8 mouse cellular contexts compared by ENCODE assay signal in the genomic region with DNA sequence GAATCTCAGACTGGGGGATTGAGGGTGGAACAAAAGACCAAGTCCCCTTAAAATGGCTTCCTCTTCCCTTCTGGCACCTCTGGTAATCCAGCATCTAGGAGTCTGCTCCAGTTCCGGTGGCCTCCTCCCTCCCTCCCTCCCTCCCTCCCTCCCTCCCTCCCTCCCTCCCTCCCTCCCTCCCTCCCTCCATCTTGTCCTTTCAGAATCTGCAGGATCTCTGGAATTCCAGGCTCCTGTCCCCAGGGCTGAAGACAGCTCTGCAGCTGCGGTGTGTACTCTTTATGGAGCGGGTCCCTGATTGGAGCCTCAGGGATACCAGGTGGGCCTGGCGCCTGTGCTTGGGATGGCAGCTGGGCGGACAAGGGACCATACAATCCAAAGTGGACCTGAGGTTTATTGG. TPM values are rescaled to one million over a fixed set of nuclear protein-coding genes. Genes with fewer than 3 reads are reported as not detected.
DNase-seq lines count a peak whose midpoint lies in the region; ATAC-seq and TF ChIP-seq lines count a peak whose summit lies in the region.

No protein-coding gene starts in this region.

- H3K9ac ChIP-seq in hindbrain, embryonic 14.5 days = 0 out of 2 replicates have a peak overlapping the region, but pooled peaks have one; percentile 49
- no peak overlapping the region for H3K9ac ChIP-seq in midbrain, embryonic 14.5 days (replicated peaks; ENCODE audit: low read length)

- H3K9me3 ChIP-seq in hindbrain, embryonic 14.5 days (ENCODE audit: control insufficient read depth, low read length) = no peaks in the 10 kb centered on the region
- no peaks in the 10 kb centered on the region for H3K9me3 ChIP-seq in midbrain, embryonic 14.5 days (ENCODE audit: control insufficient read depth, low read length)

- no peak overlapping the region for H3K4me2 ChIP-seq in hindbrain, embryonic 14.5 days (replicated peaks)
- no peak overlapping the region for H3K4me2 ChIP-seq in midbrain, embryonic 14.5 days (ENCODE audit: low read length)

- H3K36me3 ChIP-seq in kidney, adult 2 months (ENCODE audit: control insufficient read depth, insufficient read depth, low read length) = peaks cover 11% of the 10 kb centered on the region
- peaks cover 66% of the 10 kb centered on the region for H3K36me3 ChIP-seq in hindbrain, embryonic 14.5 days (replicated peaks; ENCODE audit: control insufficient read depth, insufficient read depth)
- peaks cover 52% of the 10 kb centered on the region for H3K36me3 ChIP-seq in midbrain, embryonic 14.5 days (ENCODE audit: control insufficient read depth, insufficient read depth, low read length)

- TF ChIP-seq POLR2A in kidney, adult 2 months (IDR thresholded peaks at IDR 0.05; ENCODE audit: low read depth, low read length) = no peak
- TF ChIP-seq POLR2A in bone marrow, adult 2 months (IDR thresholded peaks at IDR 0.05; ENCODE audit: borderline replicate concordance, control insufficient read depth, low read depth, low read length) = no peak

- no peak for DNase-seq in kidney, adult 2 months
- no peak for DNase-seq in kidney, adult 9 months
- DNase-seq in hindbrain, embryonic 14.5 days (ENCODE audit: low spot score) = no peak
- DNase-seq in midbrain, embryonic 14.5 days = no peak
- DNase-seq in frontal cortex, adult 2 months (ENCODE audit: extremely low spot score in 1 of 2, low spot score in 1 of 2) = no peak
- DNase-seq in lung, adult 18-20 months = no peak

- TF ChIP-seq CTCF in kidney, adult 2 months (conservative IDR thresholded peaks at IDR 0.05; ENCODE audit: insufficient read depth, insufficient read length, low read depth, low read length) = no peak
- TF ChIP-seq CTCF in bone marrow, adult 2 months (IDR thresholded peaks at IDR 0.05; ENCODE audit: control insufficient read depth, insufficient read depth, low read length) = no peak

- 45% methylated on average over 5 of the region's 5 CpGs for WGBS in kidney, adult 2 months
- WGBS in bone marrow, adult 2 months = 78% methylated on average over 5 of the region's 5 CpGs
- WGBS in hindbrain, embryonic 14.5 days = 45% methylated on average over 5 of the region's 5 CpGs
- WGBS in midbrain, embryonic 14.5 days = 58% methylated on average over 5 of the region's 5 CpGs

- peaks cover 26% of the 10 kb centered on the region for H3K4me1 ChIP-seq in kidney, adult 2 months (ENCODE audit: control insufficient read depth, insufficient read depth, low read length)
- H3K4me1 ChIP-seq in bone marrow, adult 2 months (ENCODE audit: control insufficient read depth, insufficient read depth, low read length) = peaks cover 4% of the 10 kb centered on the region; the same call in 1 of the 2 replicates
- peaks cover 43% of the 10 kb centered on the region for H3K4me1 ChIP-seq in hindbrain, embryonic 14.5 days (replicated peaks; ENCODE audit: control insufficient read depth, insufficient read depth, low read length)
- peaks cover 41% of the 10 kb centered on the region for H3K4me1 ChIP-seq in midbrain, embryonic 14.5 days (ENCODE audit: control insufficient read depth, insufficient read depth, low read length)

- H3K27ac ChIP-seq in kidney, adult 2 months (ENCODE audit: insufficient read depth, low read depth, low read length) = peak overlapping the region; percentile 95
- peak overlapping the region; percentile 83 for H3K27ac ChIP-seq in bone marrow, adult 2 months (ENCODE audit: control insufficient read depth, insufficient read depth, low read depth, low read length, poor library complexity)
- peak overlapping the region; percentile 87 for H3K27ac ChIP-seq in hindbrain, embryonic 14.5 days
- peak overlapping the region; percentile 94 for H3K27ac ChIP-seq in midbrain, embryonic 14.5 days (replicated peaks; ENCODE audit: low read depth, low read length)

- peak overlapping the region; percentile 19; the same call in 1 of the 2 replicates for H3K4me3 ChIP-seq in kidney, adult 2 months (ENCODE audit: insufficient read depth, low read depth, low read length)
- H3K4me3 ChIP-seq in bone marrow, adult 2 months (replicated peaks; ENCODE audit: control insufficient read depth, low read depth, low read length) = no peak overlapping the region
- H3K4me3 ChIP-seq in hindbrain, embryonic 14.5 days (replicated peaks; ENCODE audit: low read length) = no peak overlapping the region
- no peak overlapping the region for H3K4me3 ChIP-seq in midbrain, embryonic 14.5 days (replicated peaks; ENCODE audit: low read depth, low read length)

- no peak for ATAC-seq in hindbrain, embryonic 14.5 days (ENCODE audit: low FRiP score)
- no peak for ATAC-seq in midbrain, embryonic 14.5 days (ENCODE audit: low FRiP score, low TSS enrichment)
- ATAC-seq in CD4-positive, CD25-positive, alpha-beta regulatory T cell, adult 4 months = no peak

- H3K27me3 ChIP-seq in kidney, adult 2 months (replicated peaks; ENCODE audit: control insufficient read depth, insufficient read depth, low read length) = no peaks in the 10 kb centered on the region
- H3K27me3 ChIP-seq in hindbrain, embryonic 14.5 days (ENCODE audit: control insufficient read depth, insufficient read depth, low read length) = no peaks in the 10 kb centered on the region
- no peaks in the 10 kb centered on the region for H3K27me3 ChIP-seq in midbrain, embryonic 14.5 days (ENCODE audit: control insufficient read depth, insufficient read depth, low read length)

RNA-seq across cellular contexts. Expression of gene Ftl1, which starts 1.6 kb away (rescaled TPM):
- 6,932 and 8,155 TPM in 2 replicates for polyA plus RNA-seq in kidney, adult 2 months (2012; rRNA removed)
- polyA plus RNA-seq in bone marrow, adult 2 months (2011; ENCODE audit: insufficient read depth, insufficient read length, low replicate concordance, missing spikeins) = 2,067 and 2,131 TPM in 2 replicates
- polyA plus RNA-seq in hindbrain, embryonic 14.5 days (2014; fragmentation: Nextera tagmentation; extraction: Ambion mirVana) = 4,936 and 5,483 TPM in 2 replicates
- 5,898 and 6,785 TPM in 2 replicates for polyA plus RNA-seq in midbrain, embryonic 14.5 days (2014; fragmentation: Nextera tagmentation; extraction: Ambion mirVana)
- polyA plus RNA-seq in frontal cortex, adult 2 months (2012; rRNA removed) = 647 and 719 TPM in 2 replicates
- 1,000 to 10,000 TPM; 1,962 to 2,374 TPM for polyA plus RNA-seq in CD4-positive, CD25-positive, alpha-beta regulatory T cell, adult 4 months (2017; shearing (Covaris generic))

RNA-seq across cellular contexts. Expression of gene Bax, which starts 5.4 kb away (rescaled TPM):
- 104 and 112 TPM in 2 replicates for polyA plus RNA-seq in kidney, adult 2 months (2012; rRNA removed)
- polyA plus RNA-seq in bone marrow, adult 2 months (2011; ENCODE audit: insufficient read depth, insufficient read length, low replicate concordance, missing spikeins) = 71.8 and 143 TPM in 2 replicates
- polyA plus RNA-seq in hindbrain, embryonic 14.5 days (2014; fragmentation: Nextera tagmentation; extraction: Ambion mirVana) = 182 and 190 TPM in 2 replicates
- 107 and 182 TPM in 2 replicates for polyA plus RNA-seq in midbrain, embryonic 14.5 days (2014; fragmentation: Nextera tagmentation; extraction: Ambion mirVana)
- 108 and 110 TPM in 2 replicates for polyA plus RNA-seq in frontal cortex, adult 2 months (2012; rRNA removed)
- polyA plus RNA-seq in CD4-positive, CD25-positive, alpha-beta regulatory T cell, adult 4 months (2017; shearing (Covaris generic)) = 100 to 1,000 TPM; 146 to 164 TPM

RNA-seq across cellular contexts. Expression of gene Tulp2, which starts 20.4 kb away (rescaled TPM):
- polyA plus RNA-seq in kidney, adult 2 months (2012; rRNA removed) = 0.20 and 0.46 TPM in 2 replicates
- 1.3 TPM in 1 of 2 replicates, not detected in the other for polyA plus RNA-seq in bone marrow, adult 2 months (2011; ENCODE audit: insufficient read depth, insufficient read length, low replicate concordance, missing spikeins)
- polyA plus RNA-seq in hindbrain, embryonic 14.5 days (2014; fragmentation: Nextera tagmentation; extraction: Ambion mirVana) = 0.13 and 0.35 TPM in 2 replicates
- polyA plus RNA-seq in midbrain, embryonic 14.5 days (2014; fragmentation: Nextera tagmentation; extraction: Ambion mirVana) = 0.13 and 0.32 TPM in 2 replicates
- 0.12 and 0.17 TPM in 2 replicates for polyA plus RNA-seq in frontal cortex, adult 2 months (2012; rRNA removed)
- polyA plus RNA-seq in CD4-positive, CD25-positive, alpha-beta regulatory T cell, adult 4 months (2017; shearing (Covaris generic)) = 1 to 10 TPM; 1.2 TPM

RNA-seq across cellular contexts. Expression of gene Ruvbl2, which starts 23.4 kb away (rescaled TPM):
- polyA plus RNA-seq in kidney, adult 2 months (2012; rRNA removed) = 36.3 and 42.7 TPM in 2 replicates
- polyA plus RNA-seq in bone marrow, adult 2 months (2011; ENCODE audit: insufficient read depth, insufficient read length, low replicate concordance, missing spikeins) = 61.4 and 66.3 TPM in 2 replicates
- 83.9 and 93.5 TPM in 2 replicates for polyA plus RNA-seq in hindbrain, embryonic 14.5 days (2014; fragmentation: Nextera tagmentation; extraction: Ambion mirVana)
- polyA plus RNA-seq in midbrain, embryonic 14.5 days (2014; fragmentation: Nextera tagmentation; extraction: Ambion mirVana) = 110 and 114 TPM in 2 replicates
- polyA plus RNA-seq in frontal cortex, adult 2 months (2012; rRNA removed) = 46.9 and 47.2 TPM in 2 replicates
- 10 to 100 TPM; 41.9 to 51.9 TPM for polyA plus RNA-seq in CD4-positive, CD25-positive, alpha-beta regulatory T cell, adult 4 months (2017; shearing (Covaris generic))

RNA-seq across cellular contexts. Expression of gene Gm45808, which starts 25.3 kb away (rescaled TPM):
- 1.1 and 1.2 TPM in 2 replicates for polyA plus RNA-seq in kidney, adult 2 months (2012; rRNA removed)
- not detected in 2 replicates for polyA plus RNA-seq in bone marrow, adult 2 months (2011; ENCODE audit: insufficient read depth, insufficient read length, low replicate concordance, missing spikeins)
- polyA plus RNA-seq in hindbrain, embryonic 14.5 days (2014; fragmentation: Nextera tagmentation; extraction: Ambion mirVana) = not detected in 2 replicates
- not detected in 2 replicates for polyA plus RNA-seq in midbrain, embryonic 14.5 days (2014; fragmentation: Nextera tagmentation; extraction: Ambion mirVana)
- polyA plus RNA-seq in frontal cortex, adult 2 months (2012; rRNA removed) = 0.23 TPM in 1 of 2 replicates, not detected in the other
- under 1 TPM in 1 of 2 experiments, not detected in 1; 0.62 TPM for polyA plus RNA-seq in CD4-positive, CD25-positive, alpha-beta regulatory T cell, adult 4 months (2017; shearing (Covaris generic))
